Mouse (Mus musculus): ENCODE results near the gene Sorcs1. TPM values are rescaled to one million over a fixed set of nuclear protein-coding genes. Genes with fewer than 3 reads are reported as not detected.

Sorcs1 gene
- polyA plus RNA-seq, 1 experiment from 2014 or later, result 10.2 TPM

DNA sequence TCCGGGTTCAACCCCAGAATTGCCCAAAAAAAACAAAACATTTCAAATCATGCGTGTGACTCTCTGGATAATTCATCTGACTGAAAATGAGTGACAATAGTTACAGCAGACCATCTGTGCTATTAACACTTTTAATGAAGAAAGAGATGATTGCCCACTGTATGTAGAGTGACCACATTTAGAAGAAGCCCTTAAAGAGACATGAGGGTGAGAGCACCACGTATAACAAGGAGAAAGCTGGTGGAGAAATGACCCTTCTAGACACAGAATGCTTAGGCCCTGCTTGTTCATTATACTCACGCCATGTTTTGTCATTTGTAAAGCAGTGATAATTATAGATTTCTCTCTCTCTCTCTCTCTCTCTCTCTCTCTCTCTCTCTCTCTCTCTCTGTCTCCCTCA lies 499.6 kb downstream of the Sorcs1 start:
- no peak overlapping the region for H3K4me3 ChIP-seq
- no peak overlapping the region for H3K9ac ChIP-seq
- no peaks in the 10 kb centered on the region for H3K9me3 ChIP-seq
- WGBS, result 77% methylated on average over 4 of the region's 4 CpGs
- no peak overlapping the region for H3K27ac ChIP-seq
- no peaks in the 10 kb centered on the region for H3K27me3 ChIP-seq (replicated peaks)
- no peak overlapping the region for H3K4me2 ChIP-seq (replicated peaks)
- ATAC-seq (ENCODE audit: low FRiP score, low read depth), result no peak
- H3K36me3 ChIP-seq, result 0 out of 2 replicates have a peak, but pooled peaks cover 5% of the 10 kb centered on the region
- no peaks in the 10 kb centered on the region for H3K4me1 ChIP-seq

DNA sequence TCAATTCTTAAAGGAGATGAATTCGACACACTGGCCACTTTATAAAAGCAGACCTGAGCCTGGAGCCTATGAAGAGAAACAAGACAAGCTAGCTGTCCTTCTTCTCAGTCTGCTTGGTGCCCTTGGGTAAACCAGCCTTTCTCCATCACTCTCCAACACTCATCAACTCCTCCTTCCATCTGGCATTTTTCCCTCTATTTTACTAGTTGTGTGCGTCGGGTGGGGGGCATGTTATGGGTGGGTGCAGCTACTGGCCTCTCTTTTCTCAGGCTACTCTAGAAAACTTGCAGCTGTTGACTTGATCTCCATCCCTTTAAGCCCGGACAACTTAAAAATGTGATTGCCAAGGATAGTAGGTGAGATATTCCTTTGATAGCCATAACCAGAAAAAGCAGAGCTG lies 500.3 kb downstream of the Sorcs1 start:
- no peaks in the 10 kb centered on the region for H3K4me1 ChIP-seq

DNA sequence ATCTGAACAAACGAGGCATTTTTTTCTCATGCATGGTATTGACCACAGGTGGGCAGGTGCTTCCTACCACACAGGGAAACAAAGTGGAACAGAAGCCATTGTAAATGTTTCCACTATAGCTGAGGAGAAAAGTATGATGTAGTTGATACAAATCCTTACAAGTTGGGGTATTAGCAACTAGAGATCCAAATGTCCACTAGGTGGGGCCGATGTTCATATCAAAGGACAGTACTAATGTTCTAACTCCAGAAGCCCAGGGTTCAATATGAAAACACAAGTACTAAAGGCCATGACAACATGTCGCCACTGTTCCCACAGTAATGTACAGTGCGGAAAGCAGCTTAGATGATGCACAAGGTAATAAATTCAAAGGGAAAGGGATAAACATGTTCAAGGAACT lies 506.6 kb downstream of the Sorcs1 start:
- ATAC-seq (ENCODE audit: low FRiP score, low read depth), result no peak
- Histone ChIP-seq H3K4me3 (no peak overlapping the region), H3K9me3 (no peaks in the 10 kb centered on the region), H3K27ac (no peak overlapping the region), H3K27me3 (replicated peaks) (no peaks in the 10 kb centered on the region), H3K4me1 (no peaks in the 10 kb centered on the region), H3K36me3 (0 out of 2 replicates have a peak, but pooled peaks cover 5% of the 10 kb centered on the region), H3K9ac (no peak overlapping the region), H3K4me2 (replicated peaks) (no peak overlapping the region)
- 75% methylated on average over 4 of the region's 4 CpGs for WGBS

More for the DNA sequence above, 500.3 kb downstream of the Sorcs1 start:
- Histone ChIP-seq H3K27ac (no peak overlapping the region), H3K9ac (no peak overlapping the region), H3K9me3 (no peaks in the 10 kb centered on the region), H3K4me2 (replicated peaks) (no peak overlapping the region), H3K4me3 (no peak overlapping the region), H3K36me3 (0 out of 2 replicates have a peak, but pooled peaks cover 5% of the 10 kb centered on the region), H3K27me3 (replicated peaks) (no peaks in the 10 kb centered on the region)
- ATAC-seq (ENCODE audit: low FRiP score, low read depth), result no peak
- 88% methylated on average over 4 of the region's 4 CpGs for WGBS

DNA sequence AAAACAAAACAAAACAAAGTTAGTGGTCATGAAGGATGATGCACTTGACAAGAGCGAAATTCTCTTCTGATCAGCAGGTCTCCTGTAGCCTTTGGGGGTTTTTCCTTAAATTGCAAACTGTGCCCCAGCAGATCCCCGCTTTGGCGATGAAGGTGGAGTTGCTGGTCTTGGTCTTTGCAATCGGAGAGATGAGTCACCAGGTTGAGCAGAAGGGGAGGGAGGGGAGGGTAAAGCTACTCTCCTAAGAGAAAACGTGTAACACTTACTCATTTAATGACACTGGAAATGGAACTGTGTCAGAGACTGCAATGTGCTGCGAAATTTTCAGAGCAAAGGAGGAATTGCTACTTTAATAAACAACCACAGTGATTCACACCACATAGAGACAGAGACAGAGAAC lies 527.3 kb downstream of the Sorcs1 start:
- Histone ChIP-seq H3K36me3 (no peaks in the 10 kb centered on the region), H3K27me3 (replicated peaks) (no peaks in the 10 kb centered on the region), H3K4me3 (no peak overlapping the region), H3K9me3 (no peaks in the 10 kb centered on the region), H3K9ac (no peak overlapping the region), H3K4me1 (no peaks in the 10 kb centered on the region), H3K4me2 (replicated peaks) (no peak overlapping the region), H3K27ac (no peak overlapping the region)
- no peak for ATAC-seq (ENCODE audit: low FRiP score, low read depth)
- WGBS, result 72% methylated on average over 6 of the region's 6 CpGs

DNA sequence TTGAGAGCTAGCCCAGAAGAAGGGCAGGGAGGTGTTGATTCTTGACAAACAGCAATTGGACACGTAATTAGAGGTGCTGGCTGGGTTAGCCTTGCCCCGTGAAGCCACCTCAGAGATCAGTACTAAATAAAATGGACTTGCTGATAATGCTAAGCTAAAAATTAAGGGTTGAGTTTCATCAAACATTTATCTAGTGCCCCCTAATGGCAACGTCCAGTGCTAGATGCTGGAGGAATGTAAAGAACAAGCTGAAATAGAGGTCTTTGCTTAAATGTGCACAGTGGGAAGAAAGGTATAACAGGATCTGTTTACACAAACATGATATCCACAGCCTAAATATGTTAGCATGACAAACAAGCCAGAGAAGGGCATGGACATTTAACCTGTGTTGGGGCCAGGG lies 532.5 kb downstream of the Sorcs1 start:
- ATAC-seq (ENCODE audit: low FRiP score, low read depth), result no peak
- WGBS, result 40% methylated on average over 3 of the region's 3 CpGs
- Histone ChIP-seq H3K4me2 (replicated peaks) (no peak overlapping the region), H3K27me3 (replicated peaks) (no peaks in the 10 kb centered on the region), H3K9me3 (no peaks in the 10 kb centered on the region), H3K4me3 (no peak overlapping the region), H3K36me3 (no peaks in the 10 kb centered on the region), H3K27ac (no peak overlapping the region), H3K4me1 (no peaks in the 10 kb centered on the region), H3K9ac (no peak overlapping the region)

DNA sequence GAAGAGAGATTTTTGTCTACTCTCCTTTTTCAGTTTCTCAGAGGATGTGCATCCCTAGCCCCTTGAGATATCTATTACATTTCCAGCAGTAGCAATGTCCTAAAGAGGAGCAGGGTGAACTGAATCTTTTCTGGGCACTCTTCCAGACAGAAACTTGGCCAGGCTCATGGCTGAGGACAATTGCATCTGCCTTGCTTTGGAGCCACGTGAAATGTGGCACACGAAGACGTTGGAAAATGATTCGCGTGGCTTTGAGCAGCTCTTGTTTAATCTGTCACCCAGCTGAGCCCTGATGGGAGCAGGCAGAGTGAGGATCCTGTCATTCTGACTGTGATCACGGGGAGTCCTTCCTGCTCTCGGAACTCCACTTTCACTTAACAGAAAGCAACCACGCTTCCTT lies 536.6 kb downstream of the Sorcs1 start:
- Histone ChIP-seq H3K4me3 (no peak overlapping the region), H3K9me3 (no peaks in the 10 kb centered on the region), H3K27me3 (replicated peaks) (no peaks in the 10 kb centered on the region), H3K36me3 (no peaks in the 10 kb centered on the region), H3K27ac (no peak overlapping the region), H3K4me1 (no peaks in the 10 kb centered on the region), H3K9ac (no peak overlapping the region), H3K4me2 (replicated peaks) (no peak overlapping the region)
- ATAC-seq (ENCODE audit: low FRiP score, low read depth), result no peak
- WGBS, result 76% methylated on average over 8 of the region's 8 CpGs

DNA sequence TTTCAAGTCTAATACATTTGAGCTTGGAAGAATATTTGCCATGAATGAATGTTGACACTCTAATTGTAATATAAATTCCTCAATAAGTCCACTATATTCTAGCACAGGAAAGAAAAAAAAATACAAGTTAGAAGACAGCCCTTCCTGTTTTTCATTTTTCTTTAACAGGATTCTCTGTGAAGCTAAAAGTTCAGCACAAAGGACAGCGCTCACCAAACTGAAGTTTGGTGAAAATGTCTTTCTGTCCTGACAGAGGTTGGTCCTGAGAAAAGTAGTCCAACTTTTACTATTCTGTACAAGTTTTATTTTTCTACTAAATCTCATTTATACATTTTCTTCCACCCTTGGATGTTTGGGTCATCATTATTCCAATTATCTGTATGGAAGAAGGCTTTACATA lies 543.8 kb downstream of the Sorcs1 start:
- Histone ChIP-seq H3K4me1 (no peaks in the 10 kb centered on the region), H3K27ac (no peak overlapping the region), H3K36me3 (no peaks in the 10 kb centered on the region), H3K9ac (no peak overlapping the region), H3K4me2 (replicated peaks) (no peak overlapping the region), H3K27me3 (replicated peaks) (no peaks in the 10 kb centered on the region), H3K4me3 (no peak overlapping the region), H3K9me3 (no peaks in the 10 kb centered on the region)
- 80% methylated on average over 1 of the region's 1 CpGs for WGBS
- no peak for ATAC-seq (ENCODE audit: low FRiP score, low read depth)

DNA sequence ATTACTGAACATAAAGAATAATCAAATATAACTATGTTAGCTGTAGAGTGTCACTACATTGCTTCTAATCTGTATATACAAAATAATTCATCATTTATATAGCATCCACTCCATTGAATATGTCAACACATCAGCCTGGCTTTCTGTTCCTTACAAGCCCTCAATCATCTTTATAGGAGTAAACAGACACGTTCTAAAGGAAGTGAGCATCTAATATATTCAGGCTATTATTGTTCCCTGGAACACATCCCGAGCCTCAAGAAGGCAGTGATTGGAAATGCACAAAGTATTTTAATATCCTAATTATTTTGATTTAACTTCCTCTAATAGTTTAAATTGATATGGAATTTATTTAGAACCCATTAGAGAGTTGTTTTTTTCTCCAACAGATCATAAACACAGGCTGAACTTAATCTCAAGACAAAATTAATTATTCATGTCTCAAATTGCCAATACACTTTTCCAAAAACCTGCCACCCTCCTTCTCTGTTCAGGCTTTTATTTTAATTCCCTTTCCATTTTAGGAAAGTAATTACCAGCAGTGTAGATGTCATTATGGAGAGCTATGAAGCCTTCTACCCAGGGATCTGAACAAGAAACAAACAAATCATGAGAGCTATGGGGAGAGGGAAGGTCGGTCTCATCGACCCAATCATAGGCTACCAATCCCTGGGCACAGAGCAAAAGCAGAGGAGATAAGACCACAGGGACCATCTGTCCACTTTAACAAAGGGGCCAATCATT lies 572.4 kb downstream of the Sorcs1 start:
- H3K4me1 ChIP-seq, result no peaks in the 10 kb centered on the region
- H3K27me3 ChIP-seq (replicated peaks), result no peaks in the 10 kb centered on the region
- WGBS, result 56% methylated on average over 4 of the region's 4 CpGs
- no peak for ATAC-seq (ENCODE audit: low FRiP score, low read depth)
- H3K9ac ChIP-seq, result no peak overlapping the region
- H3K27ac ChIP-seq, result no peak overlapping the region
- H3K9me3 ChIP-seq, result no peaks in the 10 kb centered on the region
- H3K4me2 ChIP-seq (replicated peaks), result no peak overlapping the region
- H3K36me3 ChIP-seq, result no peaks in the 10 kb centered on the region
- no peak overlapping the region for H3K4me3 ChIP-seq

Small RNAs within 50 kb of the gene (microRNA-seq; reads per million reads assigned to microRNA genes)
- gene Gm27749, result not detected

All from neural tube, embryonic 12.5 days (tissue).